ENCODE assay signal across 8 mouse cellular contexts in the genomic region with DNA sequence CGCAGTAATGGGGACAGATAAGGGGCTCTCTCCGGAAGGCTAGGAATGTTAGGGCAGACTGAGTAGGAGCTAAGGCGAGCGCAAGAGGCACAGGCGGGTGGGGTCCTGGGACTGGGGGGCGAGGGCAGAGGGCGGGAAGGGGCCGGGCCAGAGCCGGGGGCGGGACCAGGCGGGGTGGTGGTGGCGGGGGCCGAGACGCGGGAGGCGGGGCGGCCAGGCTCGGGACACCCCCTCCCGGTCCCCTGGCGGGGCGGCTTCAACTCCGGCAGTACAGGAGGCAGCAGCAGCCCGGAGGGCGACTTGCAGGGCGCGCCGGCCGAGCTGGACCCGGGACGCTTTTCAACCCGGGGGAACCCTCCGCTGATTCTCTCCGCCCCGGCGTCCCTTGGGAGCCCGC. TPM values are rescaled to one million over a fixed set of nuclear protein-coding genes. Genes with fewer than 3 reads are reported as not detected.
A peak's percentile ranks its signal among the peaks of the same experiment; 100 is the strongest.
DNase-seq lines count a peak whose midpoint lies in the region; ATAC-seq and TF ChIP-seq lines count a peak whose summit lies in the region.

A gene (plus strand): TSS at position 253 of the 397 bp plus-strand sequence.

- intact Hi-C loops in heart, adult 2 months (cut with DNase I) = no loop called here

- peak within 1 kb of the TSS; percentile 86 for H3K4me2 ChIP-seq in limb, embryonic 15.5 days
- peak within 1 kb of the TSS; percentile 99 for H3K4me2 ChIP-seq in midbrain, postnatal 0 days (ENCODE audit: low read depth, low read length, poor library complexity, severe bottlenecking)

- no peak for DNase-seq in frontal cortex, adult 2 months (ENCODE audit: extremely low spot score in 1 of 2, low spot score in 1 of 2)
- no peak for DNase-seq in frontal cortex, postnatal 25 days (ENCODE audit: low spot score in 2 of 2)
- DNase-seq in heart, adult 2 months = peak; percentile 79 to 82
- peak; percentile 74 for DNase-seq in kidney, adult 18-20 months
- DNase-seq in midbrain, postnatal 0 days (ENCODE audit: low spot score) = peak; percentile 36

- no peaks in the 10 kb centered on the region; the same call in 1 of the 2 replicates for H3K4me1 ChIP-seq in cortical plate, adult 2 months (ENCODE audit: control insufficient read depth, insufficient read depth, low read length)
- H3K4me1 ChIP-seq in heart, adult 2 months (ENCODE audit: control insufficient read depth, insufficient read depth, low read length) = peaks cover 4% of the 10 kb centered on the region; the same call in 1 of the 2 replicates
- peaks cover 37% of the 10 kb centered on the region for H3K4me1 ChIP-seq in limb, embryonic 15.5 days
- H3K4me1 ChIP-seq in midbrain, postnatal 0 days (ENCODE audit: insufficient read depth, low read length) = peaks cover 4% of the 10 kb centered on the region; the same call in 1 of the 2 replicates

- no peak for TF ChIP-seq EP300 in heart, adult 2 months (IDR thresholded peaks at IDR 0.05; ENCODE audit: insufficient read depth, low read depth, low read length)

- no peaks in the 10 kb centered on the region for H3K79me2 ChIP-seq in heart, adult 2 months (replicated peaks; ENCODE audit: control insufficient read depth, insufficient read depth, low read length)

- TF ChIP-seq POLR2A in cortical plate, adult 2 months (IDR thresholded peaks at IDR 0.05; ENCODE audit: extremely low read depth, insufficient read depth, low read length) = no peak
- TF ChIP-seq POLR2A in heart, adult 2 months (IDR thresholded peaks at IDR 0.05; ENCODE audit: insufficient read depth, low read depth, low read length) = 0 out of 2 replicates have a peak, but pooled peaks have one; percentile 46

- H3K27ac ChIP-seq in cortical plate, adult 2 months (ENCODE audit: insufficient read depth, low read length) = peak within 1 kb of the TSS; percentile 72
- H3K27ac ChIP-seq in heart, adult 2 months = peak within 1 kb of the TSS; percentile 57
- H3K27ac ChIP-seq in limb, embryonic 15.5 days = peak within 1 kb of the TSS; percentile 94
- H3K27ac ChIP-seq in midbrain, postnatal 0 days (ENCODE audit: low read depth, low read length) = peak within 1 kb of the TSS; percentile 65

- ATAC-seq in limb, embryonic 15.5 days (ENCODE audit: insufficient number of reproducible peaks, low FRiP score, low TSS enrichment, low read depth) = peak; percentile 75
- peak; percentile 29; the same call in 1 of the 2 replicates for ATAC-seq in midbrain, postnatal 0 days (ENCODE audit: low FRiP score)
- ATAC-seq in frontal cortex, adult (ENCODE audit: low TSS enrichment) = no peak

- H3K36me3 ChIP-seq in heart, adult 2 months (ENCODE audit: control insufficient read depth, insufficient read depth, low read length) = no peaks in the 10 kb centered on the region
- no peaks in the 10 kb centered on the region for H3K36me3 ChIP-seq in limb, embryonic 15.5 days
- H3K36me3 ChIP-seq in midbrain, postnatal 0 days (ENCODE audit: insufficient read depth, low read length) = no peaks in the 10 kb centered on the region

- 2% methylated on average over 29 of the region's 36 CpGs for WGBS in heart, adult 2 months
- under 1% methylated on average over 31 of the region's 36 CpGs for WGBS in limb, embryonic 15.5 days
- WGBS in midbrain, postnatal 0 days = 2% methylated on average over 11 of the region's 36 CpGs

- H3K9me3 ChIP-seq in limb, embryonic 15.5 days = no peaks in the 10 kb centered on the region
- no peaks in the 10 kb centered on the region for H3K9me3 ChIP-seq in midbrain, postnatal 0 days (ENCODE audit: low read length)

- peak within 1 kb of the TSS; percentile 87 for H3K9ac ChIP-seq in heart, adult 2 months (ENCODE audit: low read depth, low read length)
- peak within 1 kb of the TSS; percentile 70 for H3K9ac ChIP-seq in limb, embryonic 15.5 days
- H3K9ac ChIP-seq in midbrain, postnatal 0 days (replicated peaks; ENCODE audit: low read length, poor library complexity, severe bottlenecking) = peak within 1 kb of the TSS; percentile 61

- H3K4me3 ChIP-seq in cortical plate, adult 2 months (ENCODE audit: insufficient read depth, low read length) = peak within 1 kb of the TSS; percentile 50
- H3K4me3 ChIP-seq in heart, adult 2 months = peak within 1 kb of the TSS; percentile 66
- peak within 1 kb of the TSS; percentile 72 for H3K4me3 ChIP-seq in limb, embryonic 15.5 days
- peak within 1 kb of the TSS; percentile 66 for H3K4me3 ChIP-seq in midbrain, postnatal 0 days (ENCODE audit: low read depth, low read length)

- no peaks in the 10 kb centered on the region for H3K27me3 ChIP-seq in heart, adult 2 months (ENCODE audit: control insufficient read depth, insufficient read depth, low read length)
- no peaks in the 10 kb centered on the region for H3K27me3 ChIP-seq in limb, embryonic 15.5 days
- peaks cover 4% of the 10 kb centered on the region; the same call in 1 of the 2 replicates for H3K27me3 ChIP-seq in midbrain, postnatal 0 days (ENCODE audit: insufficient read depth, low read length)

- no peak for TF ChIP-seq CTCF in cortical plate, adult 2 months (IDR thresholded peaks at IDR 0.05; ENCODE audit: extremely low read depth, insufficient read depth, low read length)
- TF ChIP-seq CTCF in heart, adult 2 months (IDR thresholded peaks at IDR 0.05) = 0 out of 2 replicates have a peak, but pooled peaks have one; percentile 10
- no peak for TF ChIP-seq CTCF in midbrain, postnatal 0 days (IDR thresholded peaks at IDR 0.05)

RNA-seq across cellular contexts. Expression of the gene that starts here (rescaled TPM):
- polyA plus RNA-seq in frontal cortex, adult 2 months (2012; rRNA removed) = 13.0 and 15.6 TPM in 2 replicates
- polyA plus RNA-seq in cortical plate, adult 2 months (2012; rRNA removed) = 12.4 and 13.0 TPM in 2 replicates
- total RNA-seq in heart, adult 2 months (2021) = 10 to 100 TPM; 10.6 to 12.3 TPM
- polyA plus RNA-seq in heart, adult 2 months (2012; rRNA removed) = 3.8 and 6.7 TPM in 2 replicates
- polyA plus RNA-seq in limb, embryonic 15.5 days (2015; fragmentation: Nextera tagmentation; extraction: Ambion mirVana) = 9.3 and 9.6 TPM in 2 replicates
- total RNA-seq in midbrain, postnatal 0 days (2014; rRNA removed) = 17.1 and 19.2 TPM in 2 replicates
- 3.4 TPM in 2 replicates for polyA plus RNA-seq in midbrain, postnatal 0 days (2015; fragmentation: Nextera tagmentation; extraction: Ambion mirVana)

Comparison
In these comparisons a context has a peak if more than half of its experiments do, and no peak if none do; other contexts are left out.
1. DNase-seq: peak in heart, adult 2 months (2 of 2), kidney, adult 18-20 months (single experiment) and midbrain, postnatal 0 days (single experiment); none in frontal cortex, adult 2 months (0 of 2) and frontal cortex, postnatal 25 days (0 of 2).
2. Peak in every context shown above with its lines, with median percentiles within 50 percentile points of each other: H3K27ac ChIP-seq, H3K4me3 ChIP-seq and H3K9ac ChIP-seq.